ENCODE assay signal across 20 mouse cellular contexts in genomic region chr7:135746528-135746927, GRCm38 (mm10). TPM values are rescaled to one million over a fixed set of nuclear protein-coding genes. Genes with fewer than 3 reads are reported as not detected.
DNase-seq lines count a peak whose midpoint lies in the region; ATAC-seq and TF ChIP-seq lines count a peak whose summit lies in the region.
"Had no signal": no experiment of that assay in that cellular context is flagged by ENCODE, and none has a peak within 500 bp of the region (broad histone marks: within the 10 kb centered on the region; RNA-seq: fewer than 3 reads in every experiment).

No protein-coding gene starts in this region.

- no peak overlapping the region for H3K4me3 ChIP-seq in hindbrain, postnatal 0 days (ENCODE audit: low read length)
- no peak overlapping the region for H3K4me3 ChIP-seq in hindbrain, embryonic 12.5 days
- no peak overlapping the region for H3K4me3 ChIP-seq in kidney, embryonic 16.5 days (ENCODE audit: low read length)
- H3K4me3 ChIP-seq in lung, embryonic 15.5 days = no peak overlapping the region
- H3K4me3 ChIP-seq in lung, adult 2 months (replicated peaks; ENCODE audit: extremely low read depth, low read depth, low read length) = no peak overlapping the region
- H3K4me3 ChIP-seq: forebrain, embryonic 15.5 days; heart, embryonic 13.5 days; hindbrain, embryonic 13.5 days had no signal

- no peak overlapping the region for H3K4me2 ChIP-seq in hindbrain, postnatal 0 days (ENCODE audit: low read depth, low read length)
- no peak overlapping the region for H3K4me2 ChIP-seq in hindbrain, embryonic 12.5 days (replicated peaks)
- no peak overlapping the region for H3K4me2 ChIP-seq in kidney, embryonic 16.5 days (replicated peaks; ENCODE audit: low read depth, low read length)
- H3K4me2 ChIP-seq in lung, embryonic 15.5 days = no peak overlapping the region
- H3K4me2 ChIP-seq: forebrain, embryonic 15.5 days; heart, embryonic 13.5 days; hindbrain, embryonic 13.5 days had no signal

- DNase-seq in hindbrain, postnatal 0 days (ENCODE audit: low spot score) = no peak
- no peak for DNase-seq in kidney, adult 8-10 months
- no peak for DNase-seq in lung, adult 2 months
- DNase-seq in kidney, postnatal 10 days = peak; percentile 40
- no peak for DNase-seq in ovary, adult 18-20 months (ENCODE audit: low spot score)
- DNase-seq: adrenal gland, postnatal 14 days; cerebellum, adult 11-12 months; cerebellum, adult 9-10 months; cerebellum, postnatal 25 days; gastrocnemius, postnatal 36 days; heart, adult 11 months; heart, postnatal 36 days had no signal

- H3K27me3 ChIP-seq in hindbrain, postnatal 0 days (ENCODE audit: insufficient read depth, low read length) = no peaks in the 10 kb centered on the region
- no peaks in the 10 kb centered on the region for H3K27me3 ChIP-seq in hindbrain, embryonic 12.5 days
- H3K27me3 ChIP-seq in kidney, embryonic 16.5 days (ENCODE audit: insufficient read depth, low read length) = no peaks in the 10 kb centered on the region
- no peaks in the 10 kb centered on the region for H3K27me3 ChIP-seq in lung, embryonic 15.5 days
- H3K27me3 ChIP-seq: forebrain, embryonic 15.5 days; heart, embryonic 13.5 days; hindbrain, embryonic 13.5 days had no signal

- TF ChIP-seq POLR2A in lung, adult 2 months (IDR thresholded peaks at IDR 0.05; ENCODE audit: borderline replicate concordance, extremely low read depth, low read depth, low read length) = no peak

- 47% methylated on average over 6 of the region's 6 CpGs for WGBS in hindbrain, postnatal 0 days
- 53% methylated on average over 6 of the region's 6 CpGs for WGBS in hindbrain, embryonic 12.5 days
- WGBS in kidney, embryonic 16.5 days = 45% methylated on average over 6 of the region's 6 CpGs
- 30% methylated on average over 6 of the region's 6 CpGs for WGBS in lung, embryonic 15.5 days
- WGBS in lung, adult 2 months = 43% methylated on average over 6 of the region's 6 CpGs

- ATAC-seq in hindbrain, postnatal 0 days = 0 out of 2 replicates have a peak, but pooled peaks have one; percentile 8
- ATAC-seq in hindbrain, embryonic 12.5 days (ENCODE audit: low FRiP score) = no peak
- ATAC-seq in kidney, embryonic 16.5 days (ENCODE audit: low FRiP score, low TSS enrichment) = peak; percentile 50; the same call in 1 of the 2 replicates
- ATAC-seq in lung, embryonic 15.5 days (ENCODE audit: borderline replicate concordance, extremely low read depth, low FRiP score, low TSS enrichment) = no peak
- ATAC-seq: activated CD4-positive, CD25-positive, alpha-beta regulatory T cell, adult 4 months; forebrain, embryonic 15.5 days; Patski had no signal

- H3K4me1 ChIP-seq in hindbrain, postnatal 0 days (ENCODE audit: insufficient read depth, low read length) = peaks cover 4% of the 10 kb centered on the region
- no peaks in the 10 kb centered on the region for H3K4me1 ChIP-seq in hindbrain, embryonic 12.5 days
- H3K4me1 ChIP-seq in kidney, embryonic 16.5 days (ENCODE audit: insufficient read depth, low read length) = peaks cover 18% of the 10 kb centered on the region; the same call in 1 of the 2 replicates
- peaks cover 30% of the 10 kb centered on the region for H3K4me1 ChIP-seq in lung, embryonic 15.5 days
- no peaks in the 10 kb centered on the region for H3K4me1 ChIP-seq in lung, adult 2 months (ENCODE audit: control insufficient read depth, insufficient read depth, low read length)

- TF ChIP-seq CTCF in hindbrain, postnatal 0 days (IDR thresholded peaks at IDR 0.05; ENCODE audit: low read depth) = no peak
- no peak for TF ChIP-seq CTCF in lung, adult 2 months (IDR thresholded peaks at IDR 0.05; ENCODE audit: insufficient read depth, low read length)

- no peak overlapping the region for H3K9ac ChIP-seq in hindbrain, postnatal 0 days (replicated peaks; ENCODE audit: low read length)
- no peak overlapping the region for H3K9ac ChIP-seq in hindbrain, embryonic 12.5 days
- H3K9ac ChIP-seq in kidney, embryonic 16.5 days (replicated peaks; ENCODE audit: low read length) = 0 out of 2 replicates have a peak overlapping the region, but pooled peaks have one; percentile 22
- H3K9ac ChIP-seq in lung, embryonic 15.5 days = no peak overlapping the region
- H3K9ac ChIP-seq: forebrain, embryonic 15.5 days; heart, embryonic 13.5 days; hindbrain, embryonic 13.5 days had no signal

- H3K36me3 ChIP-seq in hindbrain, postnatal 0 days (ENCODE audit: insufficient read depth, low read length) = no peaks in the 10 kb centered on the region
- H3K36me3 ChIP-seq in hindbrain, embryonic 12.5 days = no peaks in the 10 kb centered on the region
- no peaks in the 10 kb centered on the region for H3K36me3 ChIP-seq in kidney, embryonic 16.5 days (ENCODE audit: insufficient read depth, low read length)
- H3K36me3 ChIP-seq in lung, embryonic 15.5 days = no peaks in the 10 kb centered on the region
- H3K36me3 ChIP-seq: forebrain, embryonic 15.5 days; heart, embryonic 13.5 days; hindbrain, embryonic 13.5 days had no signal

- H3K27ac ChIP-seq in hindbrain, postnatal 0 days = no peak overlapping the region
- no peak overlapping the region for H3K27ac ChIP-seq in hindbrain, embryonic 12.5 days
- peak overlapping the region; percentile 86 for H3K27ac ChIP-seq in kidney, embryonic 16.5 days (ENCODE audit: low read length)
- H3K27ac ChIP-seq in lung, embryonic 15.5 days = 0 out of 2 replicates have a peak overlapping the region, but pooled peaks have one; percentile 13
- H3K27ac ChIP-seq: forebrain, embryonic 15.5 days; heart, embryonic 13.5 days; hindbrain, embryonic 13.5 days had no signal

- no peaks in the 10 kb centered on the region; the same call in 1 of the 2 replicates for H3K9me3 ChIP-seq in hindbrain, postnatal 0 days (ENCODE audit: low read length)
- no peaks in the 10 kb centered on the region for H3K9me3 ChIP-seq in hindbrain, embryonic 12.5 days (replicated peaks)
- peaks cover 3% of the 10 kb centered on the region; the same call in 1 of the 2 replicates for H3K9me3 ChIP-seq in kidney, embryonic 16.5 days (ENCODE audit: low read length)
- H3K9me3 ChIP-seq in lung, embryonic 15.5 days = no peaks in the 10 kb centered on the region
- H3K9me3 ChIP-seq: forebrain, embryonic 15.5 days had no signal

RNA-seq across cellular contexts. Expression of gene Mki67, which starts 30.4 kb away (rescaled TPM):
- 17.5 and 29.4 TPM in 2 replicates for total RNA-seq in hindbrain, postnatal 0 days (2014; rRNA removed)
- 10.6 and 10.8 TPM in 2 replicates for polyA plus RNA-seq in hindbrain, postnatal 0 days (2015; fragmentation: Nextera tagmentation; extraction: Ambion mirVana)
- 36.0 and 37.0 TPM in 2 replicates for polyA plus RNA-seq in hindbrain, embryonic 12.5 days (2016; fragmentation: Nextera tagmentation; extraction: Ambion mirVana)
- 32.6 and 35.8 TPM in 2 replicates for polyA plus RNA-seq in kidney, embryonic 16.5 days (2015; fragmentation: Nextera tagmentation; extraction: Ambion mirVana)
- polyA plus RNA-seq in lung, embryonic 15.5 days (2015; fragmentation: Nextera tagmentation; extraction: Ambion mirVana) = 56.6 and 59.4 TPM in 2 replicates
- 0.32 and 0.73 TPM in 2 replicates for polyA plus RNA-seq in lung, adult 2 months (2012; rRNA removed)

Comparison
In these comparisons a context has a peak if more than half of its experiments do, and no peak if none do; other contexts are left out.
1. ATAC-seq: peak in hindbrain, postnatal 0 days (single experiment) and kidney, embryonic 16.5 days (single experiment); none in hindbrain, embryonic 12.5 days (single experiment) and lung, embryonic 15.5 days (single experiment).
2. H3K27ac ChIP-seq: peak in kidney, embryonic 16.5 days (single experiment) and lung, embryonic 15.5 days (single experiment); none in hindbrain, postnatal 0 days (single experiment) and hindbrain, embryonic 12.5 days (single experiment).